Mouse (Mus musculus) liver, embryonic 11.5 days (tissue): Measurements from ENCODE around the gene Cdyl2. TPM values are rescaled to one million over a fixed set of nuclear protein-coding genes. Genes with fewer than 3 reads are reported as not detected.
A peak's percentile ranks its signal among the peaks of the same experiment; 100 is the strongest.

Source experiments
- ATAC-seq: fragments of 200-750 bp; cut with Nextera tagmentation; replicated peaks from 2 replicates; pipeline ENCODE4 v1.8.0; 2017; ENCODE audit warnings: moderate number of reproducible peaks, mild to moderate bottlenecking, moderate TSS enrichment, moderate library complexity; ENCODE audit not compliant: low FRiP score
- DNase-seq: peaks from one replicate; pipeline ENCODE4 v3.0.0-alpha.2; 2017; ENCODE audit warnings: low spot score
- H3K27ac ChIP-seq: fragments of 300-500 bp; sonication (generic); 2 replicates; pipeline ENCODE4 v1.5.1; 2014; ENCODE audit warnings: mild to moderate bottlenecking, low read depth, low read length, control low read depth
- H3K27me3 ChIP-seq: fragments of 300-500 bp; sonication (generic); replicated peaks from 2 replicates; pipeline ENCODE4 v1.6.1; 2014; ENCODE audit warnings: low read length, mixed read lengths; ENCODE audit not compliant: control insufficient read depth, insufficient read depth
- H3K36me3 ChIP-seq: fragments of 300-500 bp; sonication (generic); 2 replicates; pipeline ENCODE4 v1.6.1; 2014; ENCODE audit warnings: mild to moderate bottlenecking, low read length, moderate library complexity, mixed read lengths; ENCODE audit not compliant: control insufficient read depth, insufficient read depth
- H3K4me1 ChIP-seq: fragments of 300-500 bp; sonication (generic); replicated peaks from 2 replicates; pipeline ENCODE4 v1.6.1; 2014; ENCODE audit warnings: low read length, mixed read lengths; ENCODE audit not compliant: control insufficient read depth, insufficient read depth
- H3K4me2 ChIP-seq: fragments of 300-500 bp; sonication (generic); 2 replicates; pipeline ENCODE4 v1.6.1; 2014; ENCODE audit warnings: mild to moderate bottlenecking, control low read depth, moderate library complexity
- H3K4me3 ChIP-seq: fragments of 300-500 bp; sonication (generic); 2 replicates; pipeline ENCODE4 v1.5.1; 2014; ENCODE audit warnings: low read depth, low read length, control low read depth
- H3K9ac ChIP-seq: fragments of 300-500 bp; sonication (generic); 2 replicates; pipeline ENCODE4 v1.6.1; 2014; ENCODE audit warnings: low read depth, low read length, control low read depth
- H3K9me3 ChIP-seq: fragments of 300-500 bp; sonication (generic); 2 replicates; pipeline ENCODE4 v1.6.1; 2016; ENCODE audit warnings: low read length, inconsistent platforms, mixed read lengths; ENCODE audit not compliant: control insufficient read depth
- WGBS: fragments of 180-500 bp; shearing (Covaris S2); extraction: QIAGEN DNeasy Blood & Tissue Kit; methylation state at CpG from one replicate; pipeline ENCODE4 v1.1.7; 2014; 5-methylcytosine and 5-hydroxymethylcytosine counted together
- polyA plus RNA-seq: library from polyadenylated mRNA; unstranded; fragments of >200 nt; fragmentation: Nextera tagmentation; extraction: Ambion mirVana; gene quantifications from 2 replicates; pipeline ENCODE4 v1.2.1, GENCODE M21; 2014

Cdyl2 gene
- polyA plus RNA-seq, 1 experiment from 2014 or later = 7.9 TPM

DNA sequence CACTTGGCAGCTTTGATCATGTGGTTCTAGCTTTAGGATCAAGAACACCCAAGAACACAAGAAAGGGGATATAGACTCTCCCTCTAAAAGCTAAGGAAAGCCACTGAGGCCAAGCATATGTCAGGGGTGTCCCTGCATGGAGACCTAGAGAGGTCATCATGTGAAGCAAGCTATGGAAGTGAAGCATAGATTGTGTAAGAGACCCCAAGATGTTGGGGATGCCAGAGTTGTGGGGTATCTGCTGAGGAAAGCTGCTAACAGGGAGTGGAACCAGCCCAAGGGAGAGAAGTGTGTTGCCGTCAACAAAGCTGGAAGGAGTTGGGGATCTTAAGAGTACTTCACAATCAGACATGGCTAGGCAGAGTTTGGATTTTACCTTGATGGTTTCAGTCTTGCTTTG is 7.9 kb upstream of the Cdyl2 start:
- Histone ChIP-seq H3K4me1 (no peaks in the 10 kb centered on the region), H3K9ac (no peak overlapping the region), H3K27me3 (no peaks in the 10 kb centered on the region), H3K36me3 (no peaks in the 10 kb centered on the region), H3K4me3 (no peak overlapping the region), H3K4me2 (no peak overlapping the region), H3K9me3 (no peaks in the 10 kb centered on the region), H3K27ac (no peak overlapping the region)
- 95% methylated on average over 1 of the region's 1 CpGs for WGBS
- ATAC-seq (no peak), DNase-seq (no peak)

GRCm38 (mm10) chr8:116735306-116735705 is 2.5 kb upstream of the Cdyl2 start:
- 52% methylated on average over 5 of the region's 5 CpGs for WGBS

DNA sequence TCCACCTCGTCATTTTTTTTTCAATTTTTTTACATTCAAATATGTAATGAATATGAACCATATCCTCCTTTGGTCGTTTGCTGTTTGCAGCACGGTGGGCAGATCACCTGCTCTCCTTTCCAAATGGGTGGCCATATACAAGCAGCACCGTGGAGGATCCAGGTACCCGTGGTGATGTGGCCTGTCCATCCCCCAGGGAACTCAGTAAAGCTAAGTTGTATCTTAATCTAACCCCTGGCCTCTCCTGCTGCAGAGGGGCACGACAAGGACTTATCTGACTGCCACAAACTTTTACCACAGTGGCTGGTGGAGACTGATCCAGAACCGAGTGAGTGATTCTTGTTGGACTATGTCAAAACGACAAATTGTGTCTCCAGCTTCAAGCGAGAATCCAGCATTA is 1.4 kb upstream of the Cdyl2 start:
- no peak overlapping the region for H3K4me3 ChIP-seq
- H3K9me3 ChIP-seq = no peaks in the 10 kb centered on the region
- DNase-seq = no peak
- no peak overlapping the region for H3K9ac ChIP-seq
- no peaks in the 10 kb centered on the region for H3K36me3 ChIP-seq
- 35% methylated on average over 9 of the region's 9 CpGs for WGBS
- H3K4me1 ChIP-seq = peaks cover 5% of the 10 kb centered on the region; the same call in 1 of the 2 replicates
- peak overlapping the region; percentile 16 for H3K4me2 ChIP-seq
- H3K27me3 ChIP-seq = no peaks in the 10 kb centered on the region
- ATAC-seq = peak; percentile 70
- H3K27ac ChIP-seq = no peak overlapping the region

More at GRCm38 (mm10) chr8:116735306-116735705, 2.5 kb upstream of the Cdyl2 start:
- no peaks in the 10 kb centered on the region for H3K27me3 ChIP-seq
- no peak for ATAC-seq
- no peak overlapping the region for H3K9ac ChIP-seq
- no peak overlapping the region for H3K4me3 ChIP-seq
- no peak overlapping the region for H3K27ac ChIP-seq
- no peaks in the 10 kb centered on the region for H3K9me3 ChIP-seq
- peaks cover 5% of the 10 kb centered on the region; the same call in 1 of the 2 replicates for H3K4me1 ChIP-seq
- no peak for DNase-seq
- H3K36me3 ChIP-seq = no peaks in the 10 kb centered on the region
- H3K4me2 ChIP-seq = no peak overlapping the region

GRCm38 (mm10) chr8:116733648-116734014 is 840 bp upstream of the Cdyl2 start:
- Histone ChIP-seq H3K27me3 (no peaks in the 10 kb centered on the region), H3K36me3 (peaks cover 4% of the 10 kb centered on the region; the same call in 1 of the 2 replicates), H3K4me1 (peaks cover 5% of the 10 kb centered on the region; the same call in 1 of the 2 replicates), H3K4me3 (peak overlapping the region; percentile 62), H3K9me3 (peaks cover 4% of the 10 kb centered on the region; the same call in 1 of the 2 replicates), H3K9ac (peak overlapping the region; percentile 61), H3K27ac (no peak overlapping the region), H3K4me2 (peak overlapping the region; percentile 86)
- WGBS = 23% methylated on average over 3 of the region's 3 CpGs
- DNase-seq = no peak
- ATAC-seq = peak; percentile 4; the same call in 1 of the 2 replicates

- peaks cover 4% of the 10 kb centered on the region; the same call in 1 of the 2 replicates for H3K36me3 ChIP-seq
- H3K27me3 ChIP-seq = no peaks in the 10 kb centered on the region
- H3K4me3 ChIP-seq = peak overlapping the region; percentile 62
- peaks cover 5% of the 10 kb centered on the region; the same call in 1 of the 2 replicates for H3K4me1 ChIP-seq
- ATAC-seq (peak; percentile 58), DNase-seq (no peak)
- peak overlapping the region; percentile 5; the same call in 1 of the 2 replicates for H3K27ac ChIP-seq
- 4% methylated on average over 23 of the region's 46 CpGs for WGBS
- peak overlapping the region; percentile 86 for H3K4me2 ChIP-seq
- H3K9ac ChIP-seq = peak overlapping the region; percentile 61
- peaks cover 4% of the 10 kb centered on the region; the same call in 1 of the 2 replicates for H3K9me3 ChIP-seq
Measured at GRCm38 (mm10) chr8:116731976-116732683, 661 bp downstream of the Cdyl2 start.

DNA sequence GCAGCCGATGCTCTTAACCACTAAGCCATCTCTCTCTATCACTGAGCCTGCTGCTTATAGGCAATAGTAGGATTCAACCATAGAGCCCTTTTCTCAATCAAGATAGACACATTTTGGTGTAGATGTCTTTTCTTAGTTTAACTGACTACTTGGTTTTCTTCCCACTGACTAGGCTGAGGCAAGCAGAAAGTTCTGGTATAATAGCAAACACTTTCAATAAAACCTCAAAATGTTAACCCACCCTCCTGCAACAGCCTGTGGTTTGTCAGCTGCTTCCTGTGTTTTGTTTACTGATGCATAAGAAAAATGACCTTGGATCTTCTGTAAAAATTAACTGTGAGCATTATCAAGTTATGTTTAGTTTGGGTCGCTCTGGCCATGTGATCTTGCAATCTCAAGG is 11.3 kb downstream of the Cdyl2 start:
- Histone ChIP-seq H3K4me3 (no peak overlapping the region), H3K27ac (no peak overlapping the region), H3K9me3 (peaks cover 4% of the 10 kb centered on the region; the same call in 1 of the 2 replicates), H3K4me2 (no peak overlapping the region), H3K4me1 (no peaks in the 10 kb centered on the region), H3K27me3 (no peaks in the 10 kb centered on the region), H3K9ac (no peak overlapping the region), H3K36me3 (no peaks in the 10 kb centered on the region)
- 81% methylated on average over 2 of the region's 2 CpGs for WGBS
- DNase-seq (no peak), ATAC-seq (no peak)

DNA sequence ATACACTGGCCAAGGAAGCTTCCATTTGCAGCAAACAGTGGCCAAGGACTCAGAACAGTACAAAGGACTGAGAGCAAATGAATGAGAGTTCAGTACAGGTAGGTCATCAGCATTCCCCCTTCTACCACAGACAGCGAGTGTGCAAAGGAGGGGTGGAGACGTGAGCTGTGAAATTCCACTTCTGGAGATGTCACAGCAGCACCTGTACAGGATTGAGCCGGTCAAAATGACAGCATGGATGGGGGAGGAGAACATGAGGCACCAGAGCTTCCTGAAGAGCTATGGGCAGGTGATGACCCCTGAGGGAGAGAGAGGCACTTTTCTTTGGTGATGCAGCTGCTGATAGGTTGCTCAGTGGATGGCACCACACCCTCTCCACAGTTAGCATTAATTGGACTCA is 25.3 kb downstream of the Cdyl2 start:
- no peak overlapping the region for H3K4me2 ChIP-seq
- 82% methylated on average over 3 of the region's 3 CpGs for WGBS
- no peak overlapping the region for H3K27ac ChIP-seq
- ATAC-seq (no peak), DNase-seq (no peak)
- peaks cover 2% of the 10 kb centered on the region; the same call in 1 of the 2 replicates for H3K9me3 ChIP-seq
- no peaks in the 10 kb centered on the region for H3K27me3 ChIP-seq
- H3K36me3 ChIP-seq = no peaks in the 10 kb centered on the region
- no peaks in the 10 kb centered on the region for H3K4me1 ChIP-seq
- no peak overlapping the region for H3K4me3 ChIP-seq
- H3K9ac ChIP-seq = no peak overlapping the region

- WGBS = 77% methylated on average over 6 of the region's 6 CpGs
- no peaks in the 10 kb centered on the region for H3K9me3 ChIP-seq
- no peaks in the 10 kb centered on the region for H3K36me3 ChIP-seq
- H3K4me1 ChIP-seq = no peaks in the 10 kb centered on the region
- no peaks in the 10 kb centered on the region for H3K27me3 ChIP-seq
- no peak overlapping the region for H3K4me2 ChIP-seq
- no peak overlapping the region for H3K27ac ChIP-seq
- DNase-seq = no peak
- no peak for ATAC-seq
- H3K9ac ChIP-seq = no peak overlapping the region
- H3K4me3 ChIP-seq = no peak overlapping the region
Measured at GRCm38 (mm10) chr8:116702501-116702900, 30.3 kb downstream of the Cdyl2 start.

- Histone ChIP-seq H3K9ac (no peak overlapping the region), H3K27ac (no peak overlapping the region), H3K4me3 (no peak overlapping the region), H3K27me3 (no peaks in the 10 kb centered on the region), H3K9me3 (no peaks in the 10 kb centered on the region), H3K36me3 (no peaks in the 10 kb centered on the region), H3K4me2 (no peak overlapping the region), H3K4me1 (no peaks in the 10 kb centered on the region)
- no peak for DNase-seq
- no peak for ATAC-seq
- 83% methylated on average over 15 of the region's 15 CpGs for WGBS
Measured at GRCm38 (mm10) chr8:116692931-116693330, 39.9 kb downstream of the Cdyl2 start.
